Mouse (Mus musculus) retina, postnatal 7 days (tissue): ENCODE results near the gene Braf.
"Not testable (repeated sequence)": the region's sequence is repeated elsewhere in the genome, so short reads cannot be mapped to it uniquely, and the experiment has no call there.

Experiments used
- DNase-seq: peaks from one replicate; pipeline ENCODE4 v3.0.0-alpha.2; 2012; ENCODE audit warnings: low read depth, low spot score

The Braf gene

DNA sequence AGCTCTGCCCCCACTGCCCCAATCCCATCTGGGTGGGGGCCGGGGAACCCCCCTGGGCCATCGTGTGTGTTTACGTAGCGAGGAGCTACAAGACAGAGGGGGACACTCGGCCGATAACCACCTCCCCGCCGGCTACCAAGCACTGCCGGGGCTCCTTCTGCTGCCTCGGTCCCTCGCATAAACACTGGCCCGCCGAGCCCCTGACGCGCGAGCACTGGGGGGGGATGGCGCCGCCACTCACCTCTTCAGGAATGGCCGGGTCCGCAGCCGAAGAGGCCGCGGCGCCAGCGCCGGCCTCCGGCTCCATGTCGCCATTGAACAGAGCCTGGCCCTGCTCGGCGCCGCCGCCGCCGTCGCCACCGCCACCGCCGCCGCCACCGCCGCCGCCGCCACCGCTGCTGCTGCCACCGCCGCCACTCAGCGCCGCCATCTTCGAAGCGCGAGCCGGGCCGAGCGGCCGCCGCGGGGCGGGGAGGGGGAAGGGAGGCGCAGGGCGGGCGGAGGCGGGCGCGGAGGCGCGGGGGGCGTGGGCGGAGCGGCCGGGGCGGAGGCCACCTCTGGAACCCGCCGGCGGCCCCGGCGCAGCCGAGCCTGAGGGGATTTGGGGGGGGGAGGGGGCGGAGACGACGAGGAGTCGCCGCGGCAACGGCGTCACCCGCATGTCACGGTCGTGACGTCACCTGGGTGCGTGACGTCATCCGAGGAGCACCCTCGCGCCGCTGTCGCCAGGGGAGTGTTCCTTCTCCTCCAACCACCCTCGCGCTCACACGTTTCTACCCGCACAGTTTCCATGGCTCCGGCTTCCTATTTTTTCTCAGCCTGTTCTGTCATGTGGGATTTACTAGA lies at the start of gene Braf:
TSS of gene Braf (minus strand) at position 598 of the 846 bp plus-strand sequence.
- DNase-seq = peak; percentile 88

- no peak for DNase-seq
These were observed 49.8 kb upstream of the Braf start for GRCm38 (mm10) chr6:39775029-39775428.

DNA sequence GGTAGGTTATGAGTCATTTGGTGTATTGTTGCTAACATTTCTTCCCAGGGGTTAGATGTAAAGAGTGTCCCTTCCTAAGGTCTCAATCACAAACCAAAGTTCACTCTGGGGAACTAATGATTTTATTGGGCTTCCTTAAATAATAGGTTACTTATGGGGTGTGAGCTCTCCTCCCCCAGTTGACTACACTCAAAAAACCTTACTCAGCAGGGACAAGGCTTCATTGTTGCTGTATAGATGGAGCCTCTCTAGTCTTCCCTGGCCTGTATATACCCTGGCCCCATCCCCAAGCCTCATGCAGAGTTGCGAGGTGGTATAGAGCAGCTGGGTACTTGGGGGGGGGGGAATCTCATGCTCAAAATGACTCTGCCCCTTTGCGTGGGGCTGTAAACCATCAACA lies 32.0 kb upstream of the Braf start:
- no peak for DNase-seq

DNA sequence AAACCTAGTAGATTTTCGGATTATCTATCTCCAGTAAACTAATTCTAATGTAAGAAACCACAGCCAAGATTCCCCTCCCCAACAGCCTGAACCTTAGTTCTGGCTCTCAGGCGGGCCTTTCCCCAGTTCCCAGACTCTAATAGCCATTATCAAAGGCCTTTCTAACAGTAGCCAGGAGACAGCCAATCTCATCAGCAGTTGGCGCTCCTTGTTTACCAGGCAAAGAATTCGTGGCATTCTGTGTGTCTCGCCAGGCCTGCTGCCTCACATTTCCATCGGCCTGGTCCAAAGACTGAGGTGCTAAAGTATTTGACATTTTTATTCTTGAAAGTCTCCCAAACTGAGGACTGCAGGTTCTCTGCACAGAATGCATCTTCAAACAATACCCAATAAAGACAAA lies 24.6 kb upstream of the Braf start:
- DNase-seq = no peak

DNA sequence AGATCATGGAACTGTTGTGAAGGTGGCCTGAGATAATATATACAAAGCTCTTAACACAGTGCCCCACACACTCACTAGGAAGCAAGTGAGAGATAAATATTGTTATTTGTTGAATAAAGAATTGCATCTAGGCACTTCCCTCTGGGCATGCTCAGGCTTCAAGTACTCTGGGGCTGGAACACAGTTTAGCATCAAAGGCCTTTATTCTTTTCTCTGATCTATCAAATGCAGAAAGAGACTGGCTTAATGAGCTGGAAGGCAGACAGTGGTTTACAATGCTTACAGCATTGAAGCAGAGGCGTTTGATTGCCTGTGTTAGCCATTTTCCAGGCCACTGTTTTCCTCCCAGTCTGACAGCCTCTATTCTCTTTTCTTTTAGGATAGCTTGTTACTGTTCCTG lies 21.8 kb upstream of the Braf start:
- no peak for DNase-seq

- no peak for DNase-seq
These were observed 20.2 kb upstream of the Braf start for GRCm38 (mm10) chr6:39745456-39745855.

DNA sequence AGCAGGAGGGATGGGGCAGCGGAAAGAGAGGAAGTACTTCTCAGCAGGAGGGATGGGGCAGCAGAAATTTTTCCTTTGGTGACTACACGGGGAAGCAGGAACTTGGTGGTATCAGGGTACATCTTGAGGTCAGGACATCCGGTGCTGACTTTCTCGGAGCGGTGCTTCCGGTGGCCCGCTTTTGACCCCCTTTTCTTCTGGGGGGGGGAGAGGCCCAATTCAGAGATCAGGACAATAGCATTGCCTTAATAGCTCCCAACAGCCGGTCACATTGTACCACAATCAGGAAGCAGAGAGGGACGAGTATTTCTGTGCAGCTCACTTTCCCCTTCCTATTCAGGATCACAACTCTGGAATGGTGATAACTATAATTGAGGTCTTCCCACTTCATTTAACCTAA lies 14.4 kb upstream of the Braf start:
- DNase-seq = not testable (repeated sequence)

DNA sequence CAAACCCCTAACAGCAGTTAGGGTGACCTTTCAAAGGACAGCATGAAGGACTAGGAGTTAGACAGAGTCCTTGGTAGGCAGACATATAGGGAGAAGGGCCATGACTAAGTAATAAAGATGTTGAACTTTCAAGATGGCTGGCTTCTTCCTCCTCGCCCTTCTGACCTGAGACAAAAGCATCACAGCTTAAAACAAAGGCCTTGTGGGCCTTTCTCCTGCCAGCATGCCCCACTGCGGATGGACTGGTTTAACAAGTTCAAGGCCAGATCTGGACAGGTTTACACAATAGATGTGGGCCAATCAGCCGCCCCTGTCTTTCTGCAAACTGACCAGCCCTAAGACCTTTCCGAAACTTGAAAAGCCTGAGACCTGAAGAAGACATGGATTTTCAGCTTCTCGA lies 2.8 kb upstream of the Braf start:
- no peak for DNase-seq

DNA sequence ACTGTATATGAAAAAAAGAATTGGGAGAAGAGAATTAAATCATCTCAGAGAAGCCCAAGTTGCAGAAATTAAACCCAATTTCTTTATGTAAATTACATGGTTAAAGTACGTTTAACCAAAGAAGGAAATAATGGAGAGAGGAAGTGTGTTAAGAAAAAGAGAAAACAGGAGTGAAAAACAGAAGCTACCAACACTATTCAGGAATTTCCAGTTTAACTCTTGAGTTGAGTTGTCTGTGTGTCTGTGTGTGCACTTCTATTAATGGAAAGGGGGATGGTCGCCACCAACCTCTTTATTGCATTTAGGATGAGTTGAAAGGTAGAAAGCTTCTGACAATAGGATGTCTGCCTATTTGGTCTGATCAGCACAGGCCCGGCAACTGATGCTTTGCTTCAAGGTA lies 886 bp upstream of the Braf start:
- DNase-seq = no peak

DNA sequence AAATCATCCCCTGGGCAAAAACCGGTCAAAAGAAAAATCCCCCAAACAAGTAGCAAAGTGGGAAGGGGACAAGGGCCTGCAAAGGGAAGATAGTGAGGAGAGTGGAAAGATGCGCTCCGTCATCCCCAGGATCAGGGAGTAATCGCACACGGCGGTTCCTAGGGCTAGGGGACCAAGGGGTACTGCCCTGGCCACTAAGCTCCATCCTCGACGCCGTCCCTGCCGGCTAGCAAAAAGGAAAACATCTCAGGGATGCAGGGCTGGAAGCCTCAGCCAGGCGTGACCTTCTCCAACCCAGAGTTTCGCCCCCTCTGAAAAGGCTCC lies 759 bp downstream of the Braf start:
- no peak for DNase-seq

GRCm38 (mm10) chr6:39724071-39724470 lies 1.2 kb downstream of the Braf start:
- no peak for DNase-seq

- no peak for DNase-seq
These were observed 6.7 kb downstream of the Braf start for GRCm38 (mm10) chr6:39718567-39718966.

- no peak for DNase-seq
These were observed 8.2 kb downstream of the Braf start for GRCm38 (mm10) chr6:39717049-39717448.

GRCm38 (mm10) chr6:39714341-39714740 lies 10.9 kb downstream of the Braf start:
- DNase-seq = no peak

- no peak for DNase-seq
These were observed 11.9 kb downstream of the Braf start for GRCm38 (mm10) chr6:39713399-39713798.

DNA sequence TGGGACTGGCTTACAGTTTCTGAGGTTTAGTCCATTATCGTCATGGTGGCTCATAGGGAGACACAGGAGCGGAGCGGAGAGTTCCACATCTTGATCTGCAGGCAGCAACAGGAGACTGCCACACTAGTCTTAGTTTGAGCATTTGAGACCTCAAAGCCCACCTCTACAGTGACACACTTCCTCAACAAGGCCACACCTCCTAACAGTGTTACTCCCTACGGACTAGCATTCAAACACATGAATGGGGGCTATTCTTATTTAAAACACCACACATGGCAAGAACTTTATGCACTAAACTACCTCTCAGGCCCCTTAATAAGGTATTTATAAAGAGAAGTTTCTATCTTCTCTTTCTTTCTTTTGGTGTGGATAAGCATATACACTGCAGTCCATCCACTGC lies 19.6 kb downstream of the Braf start:
- DNase-seq = no peak

- DNase-seq = no peak
These were observed 32.1 kb downstream of the Braf start for GRCm38 (mm10) chr6:39693126-39693525.

- not testable (repeated sequence) for DNase-seq
These were observed 38.4 kb downstream of the Braf start for GRCm38 (mm10) chr6:39686839-39687238.

GRCm38 (mm10) chr6:39681795-39682194 lies 43.5 kb downstream of the Braf start:
- no peak for DNase-seq

GRCm38 (mm10) chr6:39680524-39680923 lies 44.7 kb downstream of the Braf start:
- DNase-seq = no peak

GRCm38 (mm10) chr6:39678241-39678640 lies 47.0 kb downstream of the Braf start:
- DNase-seq = no peak

- no peak for DNase-seq
These were observed 50.2 kb downstream of the Braf start for GRCm38 (mm10) chr6:39675081-39675480.

DNA sequence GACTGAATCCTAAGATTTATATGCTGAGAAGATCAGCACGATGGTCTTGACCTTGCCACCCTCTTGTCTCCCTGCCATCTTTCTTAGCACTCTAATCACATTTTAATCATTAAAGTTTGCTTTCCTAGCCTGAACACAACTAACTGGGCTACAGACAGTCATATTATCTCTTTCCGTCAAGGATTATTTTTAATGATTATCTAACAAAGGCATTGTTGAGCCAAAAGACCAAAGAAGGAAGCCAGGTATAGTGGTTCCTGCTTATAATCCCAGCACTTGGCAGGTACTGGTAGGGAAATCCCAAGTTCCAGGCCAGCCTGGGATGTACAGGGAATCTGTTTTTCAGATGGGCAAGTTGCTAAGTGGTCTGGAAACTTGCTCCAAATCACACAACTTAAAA lies 114.0 kb downstream of the Braf start:
- no peak for DNase-seq

- DNase-seq = no peak
These were observed 115.1 kb downstream of the Braf start for GRCm38 (mm10) chr6:39610207-39610606.
